Mouse (Mus musculus) gastrocnemius, postnatal 36 days (tissue): Measurements from ENCODE around the gene Fgd5. TPM values are rescaled to one million over a fixed set of nuclear protein-coding genes. Genes with fewer than 3 reads are reported as not detected.

Experiments
- DNase-seq, 2 experiments: peaks; one replicate each; pipeline ENCODE4 v3.0.0; 2022
- intact Hi-C: fragments of 180-260 bp; cut with DNase I; formaldehyde crosslinking; loops from one replicate; pipeline ENCODE4 v1.15.1; 2025
- total RNA-seq, 2 experiments: library from RNA; stranded (reverse); gene quantifications; 2 replicates each; pipeline ENCODE4 v1.2.3; 2021

Fgd5 gene
- total RNA-seq, 2 experiments from 2014 or later: 6.8 to 10.3 TPM

DNA sequence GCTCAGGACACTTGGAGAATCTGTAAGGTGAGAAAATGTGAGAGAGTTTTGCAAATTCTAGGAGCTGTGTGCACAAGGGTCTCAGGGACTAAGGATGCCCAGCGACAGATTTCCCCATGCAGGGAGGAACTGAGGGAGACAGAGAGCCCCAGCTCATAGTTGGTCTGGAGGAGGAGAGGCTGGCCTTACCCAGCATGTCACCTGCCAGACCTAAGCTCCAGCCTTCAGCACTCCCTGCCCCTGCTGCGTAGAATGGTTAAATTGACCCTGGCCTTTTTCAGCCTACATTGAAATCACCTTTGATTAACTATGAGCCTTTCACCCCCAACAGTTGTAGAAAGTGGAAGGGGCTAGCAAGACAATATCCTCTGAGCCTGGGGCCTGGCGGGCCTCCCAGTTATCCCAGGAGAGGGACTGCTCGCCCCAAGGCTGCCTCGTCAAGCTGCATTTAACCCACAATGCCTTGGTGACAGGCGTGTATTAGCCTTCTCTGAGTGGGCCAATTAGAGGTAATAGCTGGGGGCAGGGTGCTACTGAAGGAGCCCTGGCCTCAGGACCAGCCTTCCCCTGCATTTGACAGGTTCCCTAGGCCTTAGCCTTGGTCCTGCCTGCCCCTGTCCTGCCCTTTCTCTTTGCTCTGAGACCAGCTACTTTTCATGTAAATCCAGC is 25.6 kb downstream of the Fgd5 start:
- intact Hi-C loops: no loop called here
- no peak for DNase-seq

DNA sequence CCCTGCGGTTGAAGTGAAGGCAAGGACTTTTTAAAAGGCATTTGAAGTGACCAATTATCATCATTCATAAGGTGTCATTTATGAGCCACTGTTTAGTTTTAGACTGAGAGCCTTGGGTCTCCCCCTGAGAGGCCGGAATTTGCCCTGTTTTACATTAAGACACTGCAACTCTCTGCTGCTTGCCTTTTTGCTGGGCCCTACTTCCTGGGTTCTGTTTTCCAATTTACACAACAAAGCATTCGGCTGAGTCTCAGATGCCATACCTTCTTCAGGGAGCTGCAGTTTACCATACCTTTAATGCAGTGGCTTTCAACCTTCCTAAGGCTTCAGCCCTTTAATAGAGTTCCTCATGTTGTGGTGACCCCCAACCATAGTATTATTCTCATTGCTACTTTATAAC is 26.1 kb downstream of the Fgd5 start:
- DNase-seq: no peak
- intact Hi-C loops: no loop called here

DNA sequence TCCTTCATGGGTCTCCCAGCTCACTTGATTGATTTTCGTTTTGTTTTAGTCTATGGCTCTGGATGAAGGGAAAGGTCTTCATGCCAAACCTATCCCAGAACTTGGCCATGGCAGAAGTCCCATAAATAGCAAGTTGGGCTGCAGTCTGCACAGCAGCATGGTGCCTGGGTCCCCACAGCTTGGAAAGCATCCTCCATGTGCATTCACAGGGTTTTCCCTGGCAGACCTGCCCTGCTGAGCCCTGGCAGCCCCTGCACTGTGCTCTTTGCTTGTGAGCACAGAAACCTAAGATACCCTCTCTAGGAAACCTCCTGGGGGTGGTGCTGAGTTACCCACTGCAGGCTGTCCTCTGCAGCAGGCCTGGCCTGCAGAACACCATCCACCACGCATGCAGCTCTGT is 32.2 kb downstream of the Fgd5 start:
- intact Hi-C loops: no loop called here
- no peak for DNase-seq

DNA sequence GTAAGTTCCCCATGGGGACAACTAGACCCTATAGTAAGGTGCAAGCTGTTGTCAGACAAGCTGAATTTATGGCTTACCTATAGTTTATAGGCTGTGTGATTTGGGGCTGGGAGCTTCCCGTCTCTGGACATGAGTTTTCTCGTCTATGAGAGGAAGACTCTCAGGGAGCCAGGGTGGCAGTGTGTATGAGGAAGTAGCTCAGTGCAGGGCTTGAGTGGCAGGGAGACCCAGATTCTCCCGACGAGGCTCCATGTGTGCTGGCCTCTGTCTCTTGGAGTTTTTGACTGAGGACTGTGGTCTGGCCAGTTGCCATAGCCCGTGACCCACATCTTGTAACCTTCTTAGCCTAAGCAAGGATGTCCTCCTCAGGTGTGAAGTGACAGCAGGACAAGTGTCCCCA is 33.7 kb downstream of the Fgd5 start:
- DNase-seq: no peak
- intact Hi-C loops: no loop called here

DNA sequence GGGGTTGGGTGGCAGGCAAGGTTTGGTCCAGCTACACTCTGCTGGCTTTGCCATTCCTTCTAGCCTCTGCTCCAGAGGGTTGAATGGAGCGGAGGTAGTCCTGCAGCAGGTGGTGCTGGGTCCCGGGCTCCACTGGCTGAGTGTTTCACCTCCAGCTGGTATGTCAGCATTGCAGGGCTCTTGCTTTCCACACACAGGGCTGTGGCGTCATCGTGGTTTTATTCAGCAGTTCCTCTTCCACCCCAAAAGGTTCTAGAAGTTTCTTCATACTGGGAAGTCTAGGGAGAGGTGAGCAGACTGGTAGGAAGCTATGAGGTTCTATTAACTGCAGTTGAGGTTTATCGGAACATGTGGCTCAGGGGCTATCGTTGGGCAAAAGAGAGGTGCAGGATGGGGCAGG is 34.4 kb downstream of the Fgd5 start:
- intact Hi-C loops: no loop called here
- no peak for DNase-seq

DNA sequence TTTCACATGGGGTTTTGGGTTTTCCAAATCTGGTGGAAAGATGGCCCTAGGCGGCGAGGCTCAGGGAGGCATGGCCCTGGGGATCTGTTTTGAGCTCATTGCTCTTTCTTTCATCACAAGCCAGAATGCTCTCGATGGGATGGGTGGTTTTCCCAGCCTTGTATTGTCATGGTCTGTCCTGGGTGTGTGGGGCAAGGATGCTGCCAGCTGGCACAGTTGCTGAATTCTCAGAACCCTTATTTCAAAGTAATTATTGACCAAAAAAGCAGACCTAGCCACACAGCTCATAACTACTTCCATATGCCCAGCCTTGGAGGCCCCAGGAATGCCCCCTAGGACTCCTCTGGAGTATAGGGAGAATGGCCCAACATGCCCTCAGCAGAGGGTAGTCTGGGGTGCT is 34.9 kb downstream of the Fgd5 start:
- DNase-seq: no peak
- intact Hi-C loops: no loop called here

DNA sequence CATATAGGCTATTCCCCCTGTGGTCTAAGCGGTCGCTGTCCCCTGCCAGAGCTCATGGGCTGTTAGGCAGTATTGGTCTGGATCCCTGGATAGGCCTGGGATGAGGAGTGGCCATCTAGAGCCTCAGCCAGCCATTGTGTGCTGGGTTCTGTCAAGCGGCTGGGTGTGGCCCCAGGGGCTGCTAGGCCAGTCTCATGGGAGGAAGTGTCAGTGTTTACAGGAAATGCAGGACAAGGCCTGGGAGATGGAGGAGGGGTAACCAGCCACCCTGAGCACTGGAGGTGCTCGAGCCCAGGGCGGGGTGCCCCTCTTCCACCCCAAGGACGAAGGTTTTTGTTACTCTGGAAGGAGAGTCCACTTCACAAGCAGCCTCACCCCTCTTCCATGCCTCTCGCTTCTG is 36.3 kb downstream of the Fgd5 start:
- intact Hi-C loops: no loop called here
- peak; percentile 34 to 38 for DNase-seq

DNA sequence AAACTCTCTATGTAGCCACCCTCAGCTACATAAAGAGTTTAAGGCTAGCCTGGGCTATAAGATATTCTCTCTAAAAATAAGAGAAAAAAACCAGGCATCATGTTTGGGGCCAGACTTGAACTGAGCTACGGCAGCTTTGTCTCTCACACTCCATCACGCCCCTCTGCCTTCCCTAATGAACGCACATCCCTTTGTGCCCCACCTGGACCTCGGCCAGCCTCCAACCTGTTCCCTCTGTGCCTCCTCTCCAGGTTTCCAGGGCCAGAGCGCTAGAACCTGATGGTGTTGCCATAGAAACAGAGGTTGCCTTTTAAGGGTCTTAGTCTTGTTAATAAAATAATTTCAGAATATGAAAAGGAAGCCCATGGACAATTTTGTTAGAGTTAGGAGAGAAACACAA is 37.2 kb downstream of the Fgd5 start:
- intact Hi-C loops: no loop called here
- DNase-seq: no peak

DNA sequence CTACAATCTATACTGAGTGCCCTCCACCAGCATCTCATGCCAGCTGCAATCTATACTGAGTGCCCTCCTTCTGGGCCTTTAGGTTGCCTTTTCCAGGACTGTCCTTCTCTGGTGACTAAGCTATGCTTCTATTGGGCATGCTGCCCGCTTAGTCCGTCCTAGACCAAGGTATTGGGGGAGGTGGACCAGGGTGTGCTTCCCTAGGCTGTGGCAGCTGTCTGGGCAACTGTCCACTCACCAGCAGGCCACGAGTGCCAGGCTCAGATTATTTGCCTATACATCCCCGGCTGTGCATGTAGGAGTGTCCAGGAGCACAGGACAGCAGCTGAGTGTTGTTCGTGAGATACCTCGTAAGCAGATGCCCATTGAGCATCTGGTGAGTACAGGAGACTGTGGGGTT is 38.1 kb downstream of the Fgd5 start:
- intact Hi-C loops: no loop called here
- no peak for DNase-seq

DNA sequence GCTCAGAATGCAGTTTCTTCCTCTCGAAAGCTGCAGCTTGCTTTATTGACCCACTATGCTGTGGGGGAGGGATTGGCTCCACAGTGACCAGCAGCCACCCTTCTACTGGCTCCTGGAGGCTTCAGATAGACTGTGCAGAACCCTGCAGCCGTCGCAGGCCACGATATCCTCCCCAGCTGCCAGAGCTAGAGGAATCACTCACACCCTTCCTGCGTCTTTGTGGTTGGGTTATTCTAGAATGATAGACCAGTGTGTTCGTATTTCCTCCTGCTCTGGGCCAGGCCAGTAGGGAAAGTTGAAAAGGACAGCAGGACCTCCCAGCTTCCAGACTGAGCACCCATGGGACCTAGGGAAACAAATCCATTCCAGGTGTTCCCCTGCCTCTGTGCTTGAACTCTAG is 39.7 kb downstream of the Fgd5 start:
- intact Hi-C loops: no loop called here
- DNase-seq: no peak

DNA sequence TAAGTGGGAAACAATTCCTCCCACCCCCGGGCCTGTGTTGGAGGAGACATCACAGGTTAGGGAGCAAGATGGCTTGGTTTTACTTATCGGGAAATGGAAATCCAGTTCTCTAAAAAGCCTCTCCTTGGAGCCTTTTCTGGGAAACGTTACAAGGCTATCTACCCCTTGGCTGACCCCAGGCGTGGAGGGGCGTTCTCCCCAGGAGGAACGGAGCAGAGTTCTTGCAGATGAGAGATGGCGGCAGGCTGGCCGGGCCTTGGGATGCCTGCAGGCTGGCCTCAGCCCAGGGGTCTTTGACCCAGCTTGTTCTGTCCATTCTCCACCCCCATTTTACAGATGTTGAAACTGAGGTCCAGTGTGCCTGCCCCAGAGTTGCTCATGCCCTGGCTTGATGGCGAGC is 42.4 kb downstream of the Fgd5 start:
- intact Hi-C loops: no loop called here
- peak; percentile 34 to 41 for DNase-seq

DNA sequence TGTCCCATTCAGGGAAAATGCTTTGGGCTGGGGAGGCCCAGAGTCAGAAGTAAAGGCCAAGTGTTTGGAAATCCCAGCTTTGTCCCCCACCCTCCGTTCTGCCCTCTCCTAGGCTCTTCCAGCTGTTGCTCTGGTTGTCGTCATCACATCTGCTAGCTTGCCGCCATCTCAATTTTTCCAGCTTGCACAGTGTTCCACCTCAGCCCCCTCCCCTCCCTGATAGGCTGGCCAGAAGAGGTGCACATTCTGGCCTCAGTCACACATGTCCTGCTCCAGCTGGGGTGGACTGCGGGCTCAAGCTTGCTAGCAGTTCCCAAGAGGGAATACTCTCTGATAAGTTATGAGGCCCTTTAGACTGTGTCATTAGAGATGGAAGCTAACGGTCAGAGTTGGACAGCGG is 42.8 kb downstream of the Fgd5 start:
- peak in 1 of 2 experiments; percentile 30 for DNase-seq
- intact Hi-C loops: no loop called here

DNA sequence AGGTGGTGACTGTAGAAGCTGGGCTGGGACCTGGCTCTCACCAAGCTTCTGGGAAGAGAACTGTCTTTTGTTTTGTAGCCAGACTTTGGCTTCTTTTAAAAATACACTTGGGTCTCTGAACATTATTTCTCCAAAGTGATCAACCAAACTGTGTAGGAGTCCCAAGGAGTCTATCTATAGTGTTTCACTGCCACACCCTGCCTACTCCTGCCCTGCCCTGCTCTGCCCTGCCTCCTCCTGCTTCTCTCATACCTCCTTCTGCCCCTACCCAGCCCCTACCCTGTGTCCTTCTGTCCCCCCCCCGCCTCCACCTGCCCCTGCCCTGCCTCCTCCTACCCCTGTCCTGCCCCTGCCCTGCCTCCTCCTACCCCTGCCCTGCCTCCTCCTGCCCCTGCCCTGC is 46.6 kb downstream of the Fgd5 start:
- DNase-seq: no peak
- intact Hi-C loops: no loop called here

DNA sequence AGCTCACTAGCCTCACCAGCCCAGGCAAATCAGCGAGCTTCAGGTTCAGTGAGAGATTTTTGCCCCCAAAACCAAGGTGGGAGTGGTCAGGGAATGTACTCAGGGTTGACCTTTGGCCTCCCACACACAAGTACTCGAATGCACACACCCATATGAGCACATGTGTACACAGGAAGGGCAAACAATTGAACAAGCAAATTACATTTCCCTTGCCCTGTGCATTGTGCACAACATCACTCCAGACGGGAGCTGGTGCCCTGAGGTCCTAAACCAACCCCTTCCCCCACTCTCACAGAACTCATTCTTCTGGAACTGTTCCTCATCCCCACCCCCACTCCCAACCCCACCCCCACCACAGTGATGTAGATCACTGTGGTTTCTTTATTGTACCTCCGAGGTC is 48.7 kb downstream of the Fgd5 start:
- intact Hi-C loops: no loop called here
- DNase-seq: no peak

DNA sequence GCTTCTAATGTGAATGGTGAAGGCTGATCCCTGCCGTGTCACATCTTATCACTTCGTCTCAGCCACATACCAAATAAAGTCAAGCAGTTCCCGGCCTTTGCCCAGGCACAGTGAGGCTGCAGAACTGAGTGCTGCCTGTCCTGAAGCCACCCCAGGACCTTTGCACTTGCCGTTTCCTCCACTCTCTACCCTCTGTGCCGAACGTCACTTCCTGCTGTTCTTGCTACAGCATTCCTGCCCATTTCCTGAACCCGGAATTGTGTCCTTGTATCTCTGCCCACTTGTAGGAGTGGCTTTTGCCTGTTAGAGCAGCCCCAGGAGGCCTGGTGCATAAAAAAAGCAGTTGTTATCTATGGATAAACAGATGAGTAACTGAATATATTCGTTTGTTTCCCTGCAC is 52.0 kb downstream of the Fgd5 start:
- DNase-seq: no peak
- intact Hi-C loops: no loop called here

DNA sequence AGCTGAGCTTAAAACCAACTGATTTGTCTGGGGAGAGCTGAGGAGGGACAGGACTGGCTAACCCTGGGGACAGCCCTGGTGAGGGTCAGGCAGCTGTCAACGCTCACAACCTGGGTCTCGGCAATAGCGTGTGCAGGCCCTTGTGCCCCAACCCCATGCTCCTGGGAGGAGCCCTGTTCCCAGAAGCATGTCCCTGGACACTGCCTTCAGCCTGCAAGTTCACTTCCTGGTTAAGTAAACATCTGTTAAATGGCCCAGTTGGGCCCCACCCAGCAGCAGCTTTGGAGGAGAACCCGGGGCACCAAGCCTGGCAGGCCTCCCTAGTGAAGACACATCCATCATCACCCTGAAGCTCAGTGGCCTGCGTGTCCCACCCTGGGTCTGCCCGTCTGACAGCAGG is 56.0 kb downstream of the Fgd5 start:
- DNase-seq: peak in 1 of 2 experiments; percentile 41
- intact Hi-C loops: no loop called here

DNA sequence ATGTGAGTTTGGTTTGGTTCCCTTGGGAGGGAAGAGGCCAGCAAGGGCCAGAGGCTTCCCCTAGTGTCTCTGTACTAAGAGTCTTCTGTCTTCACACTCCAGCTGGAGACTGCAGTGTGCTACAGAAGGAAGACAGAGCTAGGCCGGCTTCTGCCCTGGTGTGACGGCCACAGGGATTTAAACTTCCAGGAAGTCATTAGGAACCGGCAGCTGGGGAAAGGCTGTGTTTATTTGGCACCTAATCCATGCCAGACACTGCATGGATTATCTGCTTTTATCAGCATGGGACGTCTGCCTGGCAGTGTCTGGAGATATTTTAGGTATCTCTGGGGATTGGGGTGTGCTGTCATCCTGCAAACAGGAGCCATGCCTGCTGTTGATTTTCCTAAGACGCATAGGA is 57.7 kb downstream of the Fgd5 start:
- intact Hi-C loops: no loop called here
- no peak for DNase-seq

DNA sequence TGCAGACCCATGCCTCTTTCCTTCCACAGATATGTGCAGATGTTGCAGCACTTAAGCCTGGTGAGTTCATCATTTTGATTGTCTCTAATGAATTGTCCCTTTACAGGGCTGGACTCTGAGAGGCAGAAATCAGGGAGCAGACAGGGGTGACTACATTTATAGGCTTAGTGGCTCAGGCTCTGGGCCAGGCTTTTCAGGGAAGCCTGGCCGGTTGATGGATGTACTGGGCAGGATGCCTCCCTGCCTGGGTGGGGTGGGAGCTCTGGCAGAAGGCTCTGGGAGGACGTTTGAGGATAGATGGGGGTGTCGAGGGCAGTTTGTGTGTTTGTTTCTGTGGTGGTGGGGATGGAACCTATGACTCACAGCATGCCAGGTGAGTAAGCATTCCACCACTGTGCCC is 59.5 kb downstream of the Fgd5 start:
- intact Hi-C loops: no loop called here
- DNase-seq: no peak

DNA sequence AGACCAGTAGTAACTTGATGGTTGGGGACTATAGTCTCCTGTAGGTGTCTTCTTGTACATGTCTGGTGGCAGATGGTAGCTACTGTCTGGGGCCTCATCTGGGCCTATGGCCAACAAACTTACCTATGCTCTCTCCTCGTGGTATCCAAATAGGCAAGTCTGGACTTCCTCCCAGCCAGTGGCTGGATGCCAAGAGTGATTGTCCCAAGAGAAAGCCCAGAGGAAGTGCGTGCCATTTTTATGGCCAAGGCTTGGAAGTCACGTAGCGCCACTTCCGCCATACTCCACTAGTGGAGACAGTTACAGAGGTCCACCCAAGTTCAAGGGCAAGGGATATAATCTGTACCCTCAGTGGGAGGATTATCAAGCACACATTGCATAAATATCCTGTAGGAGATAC is 62.6 kb downstream of the Fgd5 start:
- DNase-seq: no peak
- intact Hi-C loops: no loop called here

DNA sequence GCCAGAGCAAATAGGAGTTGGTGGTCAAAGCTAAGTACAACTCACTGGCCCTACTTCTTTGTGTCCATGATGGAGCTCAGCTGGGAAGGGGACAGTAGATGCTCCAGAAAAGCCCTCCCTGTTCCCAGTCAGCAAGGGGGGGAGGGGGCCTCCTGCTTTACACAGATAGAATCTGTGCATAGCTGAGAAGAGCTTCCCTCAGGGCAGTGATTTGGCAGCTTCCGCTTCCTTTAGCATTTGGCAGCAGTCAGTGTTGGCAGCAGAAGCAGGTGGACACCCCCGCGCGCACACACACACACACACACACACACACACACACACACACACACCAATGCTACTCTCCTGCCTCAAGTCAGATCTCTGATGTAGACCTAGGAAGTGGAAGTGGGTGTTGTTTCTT is 63.4 kb downstream of the Fgd5 start:
- intact Hi-C loops: no loop called here

DNA sequence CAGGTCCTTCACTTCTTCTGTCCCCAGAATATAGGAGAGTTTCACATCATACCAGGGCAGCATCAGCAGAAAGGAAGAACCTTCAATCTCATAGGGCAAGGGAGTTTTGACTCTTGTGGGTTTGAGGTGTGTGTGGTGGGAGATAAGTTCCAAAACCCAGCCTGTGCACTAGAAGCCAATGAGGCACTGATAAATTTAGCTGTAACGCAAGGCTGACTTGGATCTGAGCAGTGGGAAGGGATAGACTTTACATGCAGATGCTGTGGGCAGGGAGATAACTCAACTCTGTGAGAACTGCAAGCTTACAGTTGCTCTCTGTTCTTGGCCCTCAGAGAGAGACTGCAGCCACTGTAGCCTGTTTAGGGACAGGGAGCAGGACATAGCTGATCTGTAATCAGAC is 64.2 kb downstream of the Fgd5 start:
- no peak for DNase-seq
- intact Hi-C loops: no loop called here

More for the DNA sequence above, 63.4 kb downstream of the Fgd5 start:
- DNase-seq: no peak

DNA sequence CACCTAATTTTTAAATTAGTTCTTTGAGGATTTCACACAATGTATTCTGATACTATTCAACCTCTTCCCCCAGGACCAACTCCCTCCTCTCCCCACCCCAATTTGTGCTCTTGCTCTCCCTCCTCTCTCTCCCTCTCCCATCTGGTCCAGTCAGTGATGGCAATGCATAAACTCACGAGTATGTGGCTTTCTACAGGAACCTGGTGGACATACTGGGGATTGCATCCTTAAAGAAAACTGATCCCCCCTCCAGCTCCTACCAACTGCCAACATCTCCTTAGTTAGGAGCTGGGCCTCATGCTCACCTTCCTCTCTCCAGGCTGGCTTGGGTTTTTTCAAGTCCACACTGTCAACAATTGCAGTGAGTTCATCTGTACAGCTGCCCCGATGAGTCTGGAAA is 79.1 kb downstream of the Fgd5 start:
- intact Hi-C loops: no loop called here
- DNase-seq: no peak

DNA sequence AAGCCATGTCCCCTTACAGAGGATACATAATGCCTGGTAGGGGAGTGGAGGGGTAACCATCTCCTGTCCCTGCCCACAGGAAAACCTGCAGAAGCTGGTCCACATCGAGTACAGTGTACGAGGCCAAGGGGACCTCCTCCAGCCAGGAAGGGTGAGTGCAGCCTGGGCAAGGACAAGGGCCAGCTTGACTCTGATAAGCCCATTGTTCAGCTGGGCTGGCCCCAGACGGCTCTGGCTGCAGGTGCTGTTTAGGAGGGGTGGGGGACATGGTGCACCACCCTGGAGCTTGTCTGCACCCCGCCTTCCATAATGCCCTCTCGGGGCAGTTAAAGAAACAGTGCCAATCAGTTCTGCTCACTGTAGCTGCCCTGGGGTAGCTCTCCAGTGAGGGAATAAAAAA is 83.0 kb downstream of the Fgd5 start:
- no peak for DNase-seq
- intact Hi-C loops: no loop called here
